Mouse (Mus musculus) cortical plate, adult 2 months (tissue): ENCODE results near the gene Fam83c.

Source experiments
- CTCF ChIP-seq: fragments of 200-500 bp; IDR thresholded peaks from 2 replicates; pipeline ENCODE4 v1.5.1; 2011; ENCODE audit warnings: mild to moderate bottlenecking, control low read depth, low read length; ENCODE audit not compliant: insufficient read depth; ENCODE audit errors: extremely low read depth
- POLR2A ChIP-seq: fragments of 200-500 bp; IDR thresholded peaks from 2 replicates; pipeline ENCODE4 v1.6.1; 2011; ENCODE audit warnings: mild to moderate bottlenecking, low read length, control low read depth; ENCODE audit not compliant: insufficient read depth; ENCODE audit errors: extremely low read depth

DNA sequence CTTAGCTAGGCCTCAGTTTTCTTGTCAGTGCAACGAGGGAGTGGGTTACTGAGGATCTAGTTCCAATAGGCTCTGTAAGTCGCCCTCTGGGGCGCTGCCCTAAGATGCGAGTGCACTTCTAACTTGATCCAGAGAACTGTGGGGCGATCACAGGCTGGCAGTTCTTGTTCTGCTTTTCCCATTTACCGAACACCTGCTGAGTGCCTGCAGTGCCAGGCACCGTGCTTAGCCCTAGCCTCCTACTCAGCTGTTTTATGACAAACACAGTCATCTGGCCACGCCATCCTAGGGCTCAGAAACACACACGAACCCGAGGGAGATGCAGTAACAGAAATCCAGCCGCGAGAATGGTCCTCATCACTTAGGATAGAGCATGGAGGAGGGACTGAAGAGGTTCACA lies 41.8 kb downstream of the Fam83c start:
- TF ChIP-seq POLR2A (no peak), CTCF (no peak)
